Mouse (Mus musculus) Muller cell, postnatal 12 days (primary cell): ENCODE results near the gene Ccdc185.
A peak's percentile ranks its signal among the peaks of the same experiment; 100 is the strongest.

ENCODE experiments used
- DNase-seq: peaks from one replicate; pipeline ENCODE4 v3.0.0-alpha.2; 2015; ENCODE audit errors: inconsistent ontology term

Ccdc185 gene

DNA sequence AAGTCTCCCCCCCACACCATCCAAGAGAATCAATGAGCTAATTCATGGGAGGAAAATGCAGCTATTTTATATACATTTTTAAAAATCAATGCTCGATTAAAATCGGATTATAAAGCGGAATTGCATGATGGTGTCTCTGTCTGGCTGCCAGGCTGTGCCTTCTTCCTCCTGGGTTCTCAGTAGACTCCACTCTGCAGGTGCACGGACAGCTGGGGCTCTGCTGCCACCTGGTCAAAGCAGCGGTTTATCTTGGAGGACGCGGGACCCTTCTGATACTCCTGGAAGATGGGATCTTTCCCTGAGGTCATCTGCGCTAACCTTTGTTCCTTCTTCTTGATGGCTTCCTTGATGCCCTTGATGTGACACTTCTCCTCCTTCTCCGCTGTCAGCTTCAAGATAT is 1.9 kb downstream of the Ccdc185 start:
- DNase-seq, result no peak

DNA sequence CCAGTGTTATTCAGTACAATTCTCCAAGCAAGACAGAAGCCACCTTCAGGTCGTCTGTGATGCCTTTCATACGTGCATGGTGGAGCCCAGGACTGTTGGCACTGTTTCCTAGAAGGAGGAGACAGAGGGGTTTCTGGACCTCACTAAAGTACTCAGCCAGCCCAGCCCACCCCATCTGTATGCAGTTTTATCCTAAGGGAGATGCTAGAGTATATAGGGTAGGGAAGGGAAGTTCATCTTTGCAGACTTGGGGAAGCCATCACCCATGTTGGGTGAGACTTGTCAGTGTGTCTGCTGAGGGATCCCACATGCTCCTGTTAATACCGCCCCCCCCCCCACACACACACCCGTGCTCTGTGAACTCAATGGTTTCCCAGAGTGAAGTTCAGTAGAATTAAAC is 13.1 kb downstream of the Ccdc185 start:
- DNase-seq, result no peak

GRCm38 (mm10) chr1:182732695-182733094 is 16.3 kb downstream of the Ccdc185 start:
- no peak for DNase-seq

DNA sequence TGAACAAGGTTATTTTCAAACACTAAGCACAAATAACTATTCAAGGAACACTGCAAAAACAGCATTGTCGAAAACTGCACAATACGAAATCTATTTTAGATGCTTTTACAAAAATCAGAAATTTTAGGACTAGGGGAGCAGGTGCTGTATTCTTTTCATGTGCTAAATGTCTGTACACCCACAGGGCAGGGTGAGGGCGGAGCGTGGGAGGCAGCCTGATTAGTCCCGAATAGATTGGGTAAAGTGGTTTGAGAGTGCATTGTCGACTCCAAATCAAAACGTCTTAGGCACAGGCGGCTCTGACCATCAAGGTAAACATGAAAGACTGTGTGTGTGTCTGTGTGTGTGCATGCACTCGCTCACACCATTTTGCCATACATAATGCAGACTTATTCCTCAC is 20.0 kb downstream of the Ccdc185 start:
- no peak for DNase-seq

DNA sequence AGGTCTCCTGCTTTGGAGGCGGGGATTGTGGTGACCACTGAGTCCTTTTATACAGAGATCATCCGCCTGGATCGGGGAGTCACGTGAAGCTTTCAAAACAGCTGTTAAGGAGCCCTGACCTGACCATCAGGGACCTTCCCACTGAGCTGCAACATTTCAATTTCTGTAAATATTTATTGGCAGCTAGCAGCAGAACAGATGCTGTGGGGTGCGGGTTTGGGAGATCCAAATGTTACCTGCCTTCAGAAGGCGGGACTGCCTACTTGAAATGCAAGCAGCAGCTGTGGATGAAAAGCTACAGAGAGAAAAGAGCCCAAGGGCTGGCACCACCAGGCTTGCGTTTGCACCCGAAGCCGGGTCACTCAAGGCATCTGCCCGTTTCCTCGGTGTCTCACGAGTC is 21.4 kb downstream of the Ccdc185 start:
- DNase-seq, result no peak

DNA sequence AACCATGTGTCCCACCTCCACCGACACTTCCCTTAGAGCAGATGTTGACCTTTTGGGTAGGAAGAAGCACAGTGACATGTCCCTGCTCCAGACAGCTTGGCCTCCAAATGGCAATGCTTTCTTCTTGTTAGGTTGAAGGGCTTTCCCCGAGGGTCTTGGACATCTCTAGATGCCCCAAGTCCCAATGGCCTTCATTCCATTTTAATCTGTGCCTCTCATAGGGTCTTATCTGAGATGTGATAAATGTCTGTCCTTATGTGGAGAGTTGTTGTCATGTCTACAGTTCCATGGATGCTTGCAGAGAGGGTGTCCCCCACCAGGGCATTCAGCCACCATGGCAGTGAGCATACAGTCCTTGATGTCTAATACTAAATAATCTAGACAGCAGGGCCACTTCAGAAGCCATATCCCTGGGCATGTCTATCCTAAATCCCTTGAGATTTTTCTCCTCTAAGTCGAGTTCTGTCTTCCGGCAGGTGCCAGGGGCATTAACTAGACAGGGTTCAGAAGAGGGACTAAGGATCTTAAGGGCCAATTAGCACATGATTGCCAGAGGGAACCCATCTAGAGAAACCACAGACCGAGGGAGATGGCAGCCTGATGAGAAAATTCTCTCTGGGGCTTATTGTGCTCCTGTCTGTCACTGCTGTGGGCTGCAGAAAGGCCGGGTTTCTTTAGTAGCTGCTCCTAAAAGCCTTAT is 34.6 kb downstream of the Ccdc185 start:
- no peak for DNase-seq

DNA sequence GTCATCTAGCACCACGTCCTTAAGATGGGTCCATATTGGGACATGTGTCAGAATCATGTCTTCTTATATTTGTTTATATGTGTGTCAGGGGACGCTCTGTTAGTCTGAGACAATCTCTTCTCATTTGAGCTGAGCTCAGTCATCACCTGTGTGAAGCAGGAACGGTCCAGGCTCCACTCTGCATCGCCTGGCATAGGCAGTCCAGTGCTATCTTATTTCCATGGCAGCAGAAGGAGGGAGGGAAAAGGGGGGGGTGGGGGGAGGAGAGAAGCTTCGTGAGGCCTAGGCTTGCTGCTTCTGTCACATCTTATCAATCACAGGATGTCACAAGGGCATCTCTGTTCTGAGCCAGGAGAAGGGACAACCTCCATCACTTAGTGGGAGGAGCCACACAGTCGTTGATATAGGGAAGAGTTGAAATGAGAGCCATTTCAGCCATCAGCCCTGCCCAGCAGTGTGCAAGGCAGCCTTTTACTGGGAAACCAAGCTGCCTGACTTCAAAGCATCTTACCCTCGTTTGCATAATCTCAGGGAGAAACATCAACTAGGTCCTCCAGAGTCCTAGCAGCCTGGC is 37.5 kb downstream of the Ccdc185 start:
- no peak for DNase-seq

DNA sequence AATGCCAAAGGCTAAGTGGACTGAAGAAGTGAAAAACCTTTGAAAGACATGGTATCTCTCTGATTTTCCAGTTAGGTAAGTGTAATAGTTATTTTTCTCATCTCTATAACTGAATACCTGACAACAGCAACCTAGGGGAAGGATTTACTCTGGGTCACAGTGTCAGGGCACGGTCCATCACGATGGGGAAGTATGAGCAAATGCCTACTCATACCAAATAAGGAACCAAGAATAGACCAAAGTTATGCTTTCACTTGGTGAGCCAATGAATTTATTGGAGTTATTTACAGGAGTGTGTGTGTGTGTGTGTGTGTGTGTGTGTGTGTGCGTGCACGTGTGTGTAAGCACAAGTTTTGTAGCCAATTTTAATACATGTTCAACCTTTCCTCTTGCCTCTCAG is 41.5 kb downstream of the Ccdc185 start:
- no peak for DNase-seq

DNA sequence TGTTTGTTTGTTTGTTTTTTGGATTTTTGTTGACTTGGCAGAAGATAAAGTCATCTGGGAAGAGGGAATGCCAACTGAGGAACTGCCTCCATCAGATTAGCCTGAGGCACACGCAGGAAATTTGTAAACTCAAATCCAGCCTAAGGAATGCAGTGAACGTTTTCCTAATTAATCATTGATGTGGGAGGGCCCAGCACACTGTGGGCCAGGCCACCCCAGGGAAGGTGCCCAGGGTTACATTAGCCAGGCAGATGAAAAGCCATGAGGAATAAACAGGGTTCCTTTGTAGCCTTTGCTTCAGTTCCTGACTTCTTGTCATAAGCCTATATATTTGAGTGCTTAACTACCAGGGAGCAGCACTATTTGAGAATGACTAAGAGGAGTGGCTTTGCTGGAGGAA is 44.1 kb downstream of the Ccdc185 start:
- peak; percentile 79 for DNase-seq

- no peak for DNase-seq
Observed at GRCm38 (mm10) chr1:182699392-182700347, 49.3 kb downstream of the Ccdc185 start.
